ENCODE assay signal across 23 mouse cellular contexts in the genomic region with DNA sequence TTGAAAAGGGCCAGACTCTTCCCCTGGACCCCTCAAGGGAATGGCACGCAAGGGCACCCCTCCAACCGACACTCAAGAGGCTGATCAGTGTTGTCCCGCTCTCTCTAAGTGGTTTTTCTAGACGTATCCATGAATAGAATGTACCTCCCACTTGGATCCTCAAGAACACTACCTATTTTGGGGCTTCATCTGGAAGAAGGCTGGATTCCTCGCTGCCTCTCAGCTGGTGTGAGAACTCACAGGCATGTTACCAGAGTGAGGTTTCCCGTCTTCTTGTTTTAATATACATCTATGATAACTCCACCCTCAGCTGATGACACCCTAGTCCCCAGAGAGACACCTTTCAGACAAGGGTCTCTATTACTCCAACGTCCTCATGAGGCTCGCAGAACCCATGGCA. TPM values are rescaled to one million over a fixed set of nuclear protein-coding genes. Genes with fewer than 3 reads are reported as not detected.
DNase-seq lines count a peak whose midpoint lies in the region; TF ChIP-seq lines count a peak whose summit lies in the region.
"Had no signal": no experiment of that assay in that cellular context is flagged by ENCODE, and none has a peak within 500 bp of the region (broad histone marks: within the 10 kb centered on the region; RNA-seq: fewer than 3 reads in every experiment).

No protein-coding gene starts in this region.

- TF ChIP-seq CTCF in left cerebral cortex, adult 2 months (IDR thresholded peaks at IDR 0.05): no peak

- intact Hi-C loops in left cerebral cortex, adult 2 months (cut with DNase I): no loop called here
- intact Hi-C loops in left cerebral cortex, postnatal 36 days (cut with DNase I): loop anchor here (10.0 kb wide), 1 partner anchor 297 kb away; a partner anchor contains a TSS

- DNase-seq in frontal cortex, postnatal 36 days (ENCODE audit: low spot score in 2 of 2): peak; percentile 34 to 79
- no peak for DNase-seq in frontal cortex, postnatal 10 days (ENCODE audit: low spot score in 2 of 2)
- peak; percentile 82 for DNase-seq in brain, adult 2 months (ENCODE audit: low read depth, low spot score)
- no peak for DNase-seq in left cerebral cortex, adult 2 months (ENCODE audit: extremely low spot score in 1 of 2, low spot score in 2 of 2)
- peak; percentile 47 to 58 for DNase-seq in left cerebral cortex, postnatal 36 days (ENCODE audit: low spot score in 2 of 2)
- no peak for DNase-seq in neural tube, embryonic 10.5 days (ENCODE audit: extremely low spot score, low spot score)
- DNase-seq in lung, postnatal 4 days: no peak
- DNase-seq: adrenal gland, adult 2 months; adrenal gland, postnatal 25 days; cerebellum, adult 11 months; cerebellum, adult 8-10 months; cerebellum, postnatal 14 days; gastrocnemius, postnatal 14 days; heart, adult 2 months had no signal

- no peak overlapping the region for H3K4me3 ChIP-seq in left cerebral cortex, adult 2 months
- H3K4me3 ChIP-seq: embryonic facial prominence, embryonic 12.5 days; forebrain, embryonic 15.5 days; heart, adult 2 months; heart, embryonic 12.5 days; hindbrain, embryonic 10.5 days had no signal

- H3K27ac ChIP-seq in left cerebral cortex, adult 2 months: peak overlapping the region; percentile 81
- H3K27ac ChIP-seq: embryonic facial prominence, embryonic 12.5 days; forebrain, embryonic 15.5 days; heart, adult 2 months; hindbrain, embryonic 10.5 days; hindbrain, embryonic 14.5 days had no signal

RNA-seq across cellular contexts. Expression of a gene that starts 8.2 kb away (rescaled TPM):
- total RNA-seq in left cerebral cortex, adult 2 months (2021): 10 to 100 TPM; 20.0 to 23.4 TPM
- 10 to 100 TPM; 21.3 to 26.9 TPM for total RNA-seq in left cerebral cortex, postnatal 36 days (2021)

RNA-seq across cellular contexts. Expression of a gene that starts 26.7 kb away (rescaled TPM):
- total RNA-seq in left cerebral cortex, adult 2 months (2021): 10 to 100 TPM; 31.4 to 32.9 TPM
- total RNA-seq in left cerebral cortex, postnatal 36 days (2021): 10 to 100 TPM; 28.0 to 34.5 TPM

RNA-seq across cellular contexts. Expression of a gene that starts 31.8 kb away (rescaled TPM):
- 1 to 10 TPM; 5.8 to 7.1 TPM for total RNA-seq in left cerebral cortex, adult 2 months (2021)
- total RNA-seq in left cerebral cortex, postnatal 36 days (2021): 1 to 10 TPM; 6.4 to 7.3 TPM
- total RNA-seq: CH12.LX; common myeloid progenitor, adult 5-6 weeks; gastrocnemius, adult 18-20 months had no signal

RNA-seq across cellular contexts. Expression of a gene that starts 34.9 kb away (rescaled TPM):
- total RNA-seq in left cerebral cortex, adult 2 months (2021): not detected
- not detected for total RNA-seq in left cerebral cortex, postnatal 36 days (2021)
- total RNA-seq: adrenal gland, adult 2 months; adrenal gland, postnatal 25 days; CH12.LX; common myeloid progenitor, adult 5-6 weeks; gastrocnemius, adult 18-20 months; gastrocnemius, postnatal 14 days; heart, adult 2 months; heart, postnatal 25 days had no signal

RNA-seq across cellular contexts. Expression of a gene that starts 53.5 kb away (rescaled TPM):
- total RNA-seq in left cerebral cortex, adult 2 months (2021): 10 to 100 TPM; 24.2 to 25.5 TPM
- total RNA-seq in left cerebral cortex, postnatal 36 days (2021): 10 to 100 TPM; 24.8 to 27.9 TPM

Comparison
In these comparisons a context has a peak if more than half of its experiments do, and no peak if none do; other contexts are left out.
1. DNase-seq: peak in frontal cortex, postnatal 36 days (2 of 2), brain, adult 2 months (single experiment) and left cerebral cortex, postnatal 36 days (2 of 2); none in frontal cortex, postnatal 10 days (0 of 2), left cerebral cortex, adult 2 months (0 of 2), neural tube, embryonic 10.5 days (single experiment) and lung, postnatal 4 days (0 of 2).